In genomic region chr2:5611601-5612000, GRCm38 (mm10) we compare ENCODE assay signal across 20 mouse cellular contexts.
A peak's percentile ranks its signal among the peaks of the same experiment; 100 is the strongest.
DNase-seq lines count a peak whose midpoint lies in the region; ATAC-seq and TF ChIP-seq lines count a peak whose summit lies in the region.
"Had no signal": no experiment of that assay in that cellular context is flagged by ENCODE, and none has a peak within 500 bp of the region (broad histone marks: within the 10 kb centered on the region; RNA-seq: fewer than 3 reads in every experiment).

No protein-coding gene starts in this region.

- peak overlapping the region; percentile 20; the same call in 1 of the 2 replicates for H3K27ac ChIP-seq in heart, adult 2 months
- H3K27ac ChIP-seq in heart, embryonic 13.5 days (replicated peaks): peak overlapping the region; percentile 83
- H3K27ac ChIP-seq in heart, postnatal 0 days (ENCODE audit: low read depth): peak overlapping the region; percentile 67
- peak overlapping the region; percentile 15; the same call in 1 of the 2 replicates for H3K27ac ChIP-seq in olfactory bulb, adult 2 months (ENCODE audit: insufficient read depth, low read depth, low read length)
- H3K27ac ChIP-seq: embryonic facial prominence, embryonic 13.5 days; forebrain, embryonic 12.5 days; hindbrain, embryonic 12.5 days had no signal

- no peaks in the 10 kb centered on the region for H3K36me3 ChIP-seq in heart, adult 2 months (ENCODE audit: control insufficient read depth, insufficient read depth, low read length)
- no peaks in the 10 kb centered on the region for H3K36me3 ChIP-seq in heart, embryonic 13.5 days
- no peaks in the 10 kb centered on the region for H3K36me3 ChIP-seq in heart, postnatal 0 days (replicated peaks; ENCODE audit: control insufficient read depth, insufficient read depth, low read length)
- H3K36me3 ChIP-seq: embryonic facial prominence, embryonic 13.5 days; forebrain, embryonic 12.5 days; hindbrain, embryonic 12.5 days had no signal

- 27% methylated on average over 1 of the region's 1 CpGs for WGBS in heart, adult 2 months
- WGBS in heart, embryonic 13.5 days: 6% methylated on average over 1 of the region's 1 CpGs
- 12% methylated on average over 1 of the region's 1 CpGs for WGBS in heart, postnatal 0 days
- 57% methylated on average over 1 of the region's 1 CpGs for WGBS in olfactory bulb, adult 2 months

- H3K27me3 ChIP-seq in heart, adult 2 months (ENCODE audit: control insufficient read depth, insufficient read depth, low read length): no peaks in the 10 kb centered on the region
- no peaks in the 10 kb centered on the region for H3K27me3 ChIP-seq in heart, embryonic 13.5 days (replicated peaks)
- no peaks in the 10 kb centered on the region for H3K27me3 ChIP-seq in heart, postnatal 0 days (ENCODE audit: control insufficient read depth, insufficient read depth, low read length)
- H3K27me3 ChIP-seq: embryonic facial prominence, embryonic 13.5 days; forebrain, embryonic 12.5 days; hindbrain, embryonic 12.5 days had no signal

- no peak overlapping the region for H3K4me3 ChIP-seq in heart, adult 2 months
- H3K4me3 ChIP-seq in heart, embryonic 13.5 days: no peak overlapping the region
- H3K4me3 ChIP-seq in heart, postnatal 0 days (ENCODE audit: low read depth, low read length): no peak overlapping the region
- no peak overlapping the region for H3K4me3 ChIP-seq in olfactory bulb, adult 2 months (ENCODE audit: insufficient read depth, low read depth, low read length)
- H3K4me3 ChIP-seq: embryonic facial prominence, embryonic 13.5 days; forebrain, embryonic 12.5 days; hindbrain, embryonic 12.5 days had no signal

- no peaks in the 10 kb centered on the region for H3K79me2 ChIP-seq in heart, adult 2 months (replicated peaks; ENCODE audit: control insufficient read depth, insufficient read depth, low read length)

- no peak for TF ChIP-seq CTCF in heart, adult 2 months (IDR thresholded peaks at IDR 0.05)
- TF ChIP-seq CTCF in heart, postnatal 0 days (IDR thresholded peaks at IDR 0.05; ENCODE audit: low read depth): no peak
- TF ChIP-seq CTCF in olfactory bulb, adult 2 months (IDR thresholded peaks at IDR 0.05; ENCODE audit: insufficient read depth, low read depth, low read length): no peak

- intact Hi-C loops in heart, adult 2 months (cut with DNase I): loop anchor here (5.0 kb wide), 1 partner anchor 94 kb away; no protein-coding TSS in a partner anchor
- intact Hi-C loops in heart, postnatal 36 days (cut with DNase I): no loop called here

- no peak for TF ChIP-seq EP300 in heart, adult 2 months (IDR thresholded peaks at IDR 0.05; ENCODE audit: insufficient read depth, low read depth, low read length)
- no peak for TF ChIP-seq EP300 in heart, postnatal 0 days (IDR thresholded peaks at IDR 0.05; ENCODE audit: low read depth)

- no peak overlapping the region for H3K4me2 ChIP-seq in heart, embryonic 13.5 days
- H3K4me2 ChIP-seq in heart, postnatal 0 days (ENCODE audit: low read depth, low read length): no peak overlapping the region
- H3K4me2 ChIP-seq: embryonic facial prominence, embryonic 13.5 days; forebrain, embryonic 12.5 days; hindbrain, embryonic 12.5 days had no signal

- H3K9me3 ChIP-seq in heart, embryonic 13.5 days: no peaks in the 10 kb centered on the region
- H3K9me3 ChIP-seq in heart, postnatal 0 days (replicated peaks; ENCODE audit: control insufficient read depth, low read length): no peaks in the 10 kb centered on the region
- H3K9me3 ChIP-seq: embryonic facial prominence, embryonic 13.5 days; forebrain, embryonic 12.5 days; hindbrain, embryonic 12.5 days had no signal

- DNase-seq in heart, adult 2 months: no peak
- DNase-seq in heart, adult 8-10 months (ENCODE audit: low spot score): no peak
- DNase-seq in heart, adult 11 months: no peak
- no peak for DNase-seq in heart, postnatal 0 days (ENCODE audit: low spot score)
- no peak for DNase-seq in heart, postnatal 36 days
- DNase-seq: adrenal gland, adult 2 months; adrenal gland, postnatal 25 days; cerebellum, adult 18-20 months; cerebellum, adult 9-11 months; cerebellum, postnatal 36 days; gastrocnemius, postnatal 25 days; kidney, adult 18-20 months had no signal

- H3K9ac ChIP-seq in heart, adult 2 months (ENCODE audit: low read depth, low read length): no peak overlapping the region
- no peak overlapping the region for H3K9ac ChIP-seq in heart, embryonic 13.5 days
- no peak overlapping the region for H3K9ac ChIP-seq in heart, postnatal 0 days (replicated peaks; ENCODE audit: low read depth, low read length)
- H3K9ac ChIP-seq: embryonic facial prominence, embryonic 13.5 days; forebrain, embryonic 12.5 days; hindbrain, embryonic 12.5 days had no signal

- ATAC-seq in heart, embryonic 13.5 days (ENCODE audit: extremely low read depth, insufficient number of reproducible peaks, low FRiP score, low TSS enrichment): no peak
- ATAC-seq in heart, postnatal 0 days (ENCODE audit: insufficient read depth, low read depth): no peak
- ATAC-seq: forebrain, embryonic 16.5 days; hindbrain, embryonic 16.5 days; inflammation-experienced regulatory T-cells, adult 6 months had no signal

- H3K4me1 ChIP-seq in heart, adult 2 months (ENCODE audit: control insufficient read depth, insufficient read depth, low read length): peaks cover 8% of the 10 kb centered on the region
- peaks cover 48% of the 10 kb centered on the region for H3K4me1 ChIP-seq in heart, embryonic 13.5 days
- peaks cover 28% of the 10 kb centered on the region for H3K4me1 ChIP-seq in heart, postnatal 0 days (ENCODE audit: control insufficient read depth, insufficient read depth)
- H3K4me1 ChIP-seq in olfactory bulb, adult 2 months (ENCODE audit: control insufficient read depth, insufficient read depth, low read length): peaks cover 37% of the 10 kb centered on the region

- TF ChIP-seq POLR2A in heart, adult 2 months (IDR thresholded peaks at IDR 0.05; ENCODE audit: insufficient read depth, low read depth, low read length): no peak
- no peak for TF ChIP-seq POLR2A in olfactory bulb, adult 2 months (IDR thresholded peaks at IDR 0.05; ENCODE audit: insufficient read depth, low read depth, low read length)

Comparison
In these comparisons a context has a peak if more than half of its experiments do, and no peak if none do; other contexts are left out.
1. H3K27ac ChIP-seq: peak in every context shown above with its lines; median percentile 83 in heart, embryonic 13.5 days; 67 in heart, postnatal 0 days; 20 in heart, adult 2 months; 15 in olfactory bulb, adult 2 months.